Mouse (Mus musculus) kidney, embryonic 14.5 days (tissue): ENCODE measurements around the gene Med12l. TPM values are rescaled to one million over a fixed set of nuclear protein-coding genes. Genes with fewer than 3 reads are reported as not detected.

Source experiments
- ATAC-seq: fragments of 200-750 bp; cut with Nextera tagmentation; 2 replicates; pipeline ENCODE4 v1.8.0; 2017; ENCODE audit warnings: moderate number of reproducible peaks, mild to moderate bottlenecking, moderate TSS enrichment, moderate library complexity; ENCODE audit not compliant: low FRiP score, low TSS enrichment
- H3K27ac ChIP-seq: fragments of 300-500 bp; sonication (generic); 2 replicates; pipeline ENCODE4 v1.5.1; 2014; ENCODE audit warnings: low read depth, mild to moderate bottlenecking, low read length, moderate library complexity, mixed read lengths
- H3K27me3 ChIP-seq: fragments of 300-500 bp; sonication (generic); 2 replicates; pipeline ENCODE4 v1.6.1; 2014; ENCODE audit warnings: mild to moderate bottlenecking, low read length; ENCODE audit not compliant: control insufficient read depth, insufficient read depth
- H3K36me3 ChIP-seq: fragments of 300-500 bp; sonication (generic); 2 replicates; pipeline ENCODE4 v1.6.1; 2014; ENCODE audit warnings: low read length, mixed read lengths; ENCODE audit not compliant: control insufficient read depth, insufficient read depth
- H3K4me1 ChIP-seq: fragments of 300-500 bp; sonication (generic); 2 replicates; pipeline ENCODE4 v1.6.1; 2014; ENCODE audit warnings: low read length, mixed read lengths; ENCODE audit not compliant: control insufficient read depth, insufficient read depth
- H3K4me2 ChIP-seq: fragments of 300-500 bp; sonication (generic); replicated peaks from 2 replicates; pipeline ENCODE4 v1.6.1; 2014; ENCODE audit warnings: low read depth, mild to moderate bottlenecking, low read length
- H3K4me3 ChIP-seq: fragments of 300-500 bp; sonication (generic); 2 replicates; pipeline ENCODE4 v1.5.1; 2014; ENCODE audit warnings: mild to moderate bottlenecking, low read length
- H3K9ac ChIP-seq: fragments of 300-500 bp; sonication (generic); 2 replicates; pipeline ENCODE4 v1.6.1; 2014; ENCODE audit warnings: low read depth, mild to moderate bottlenecking, low read length, moderate library complexity
- H3K9me3 ChIP-seq: fragments of 300-500 bp; sonication (generic); 2 replicates; pipeline ENCODE4 v1.6.1; 2016; ENCODE audit warnings: low read length; ENCODE audit not compliant: control insufficient read depth
- WGBS: fragments of 180-500 bp; shearing (Covaris S2); extraction: QIAGEN DNeasy Blood & Tissue Kit; methylation state at CpG from one replicate; pipeline ENCODE4 v1.1.7; 2014; 5-methylcytosine and 5-hydroxymethylcytosine counted together
- polyA plus RNA-seq: library from polyadenylated mRNA; unstranded; fragments of >200 nt; fragmentation: Nextera tagmentation; extraction: Ambion mirVana; gene quantifications from 2 replicates; pipeline ENCODE4 v1.2.1, GENCODE M21; 2014

Med12l gene
- polyA plus RNA-seq, result 2.2 and 4.1 TPM in 2 replicates

- H3K36me3 ChIP-seq, result no peaks in the 10 kb centered on the region
- ATAC-seq, result peak; percentile 61
- peak within 1 kb of the TSS; percentile 70 for H3K9ac ChIP-seq
- H3K27ac ChIP-seq, result peak within 1 kb of the TSS; percentile 85
- peak within 1 kb of the TSS; percentile 88 for H3K4me2 ChIP-seq
- H3K9me3 ChIP-seq, result no peaks in the 10 kb centered on the region
- H3K27me3 ChIP-seq, result peaks cover 6% of the 10 kb centered on the region; the same call in 1 of the 2 replicates
- no peaks in the 10 kb centered on the region for H3K4me1 ChIP-seq
- H3K4me3 ChIP-seq, result peak within 1 kb of the TSS; percentile 72
- WGBS, result under 1% methylated on average over 66 of the region's 69 CpGs
Measured at GRCm38 (mm10) chr3:59005271-59005995, at the start of gene Med12l. TSS of gene Med12l (plus strand) at chr3:59005825.

GRCm38 (mm10) chr3:58961166-58961565, 44.5 kb upstream of the Med12l start:
- Histone ChIP-seq H3K4me2 (no peak overlapping the region), H3K27me3 (no peaks in the 10 kb centered on the region), H3K9ac (no peak overlapping the region), H3K4me3 (no peak overlapping the region), H3K27ac (no peak overlapping the region), H3K9me3 (no peaks in the 10 kb centered on the region), H3K4me1 (no peaks in the 10 kb centered on the region), H3K36me3 (no peaks in the 10 kb centered on the region)
- 76% methylated on average over 1 of the region's 1 CpGs for WGBS
- no peak for ATAC-seq

DNA sequence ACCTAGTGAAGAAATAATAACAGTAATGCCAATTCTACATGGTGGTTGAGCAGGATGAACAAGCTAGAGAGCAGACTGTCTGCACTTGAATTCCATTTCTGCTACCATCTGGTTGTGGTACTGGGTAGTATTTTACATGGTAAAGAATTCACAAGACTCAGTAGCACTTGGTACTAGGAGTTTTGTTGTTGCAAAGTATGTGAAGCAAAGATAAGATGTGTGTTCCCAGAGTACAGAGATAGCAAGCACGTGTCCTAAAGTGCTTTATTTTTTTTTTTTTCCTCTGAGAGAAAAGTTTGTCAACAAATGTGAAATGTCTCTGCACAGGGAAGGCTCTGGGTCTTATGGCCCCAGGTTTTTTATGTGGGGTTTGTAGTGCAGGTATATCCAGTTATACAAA, 28.2 kb upstream of the Med12l start:
- WGBS, result 66% methylated on average over 1 of the region's 1 CpGs
- no peak for ATAC-seq
- H3K4me1 ChIP-seq, result no peaks in the 10 kb centered on the region
- H3K4me3 ChIP-seq, result no peak overlapping the region
- no peaks in the 10 kb centered on the region for H3K9me3 ChIP-seq
- H3K36me3 ChIP-seq, result no peaks in the 10 kb centered on the region
- H3K4me2 ChIP-seq, result no peak overlapping the region
- no peak overlapping the region for H3K27ac ChIP-seq
- H3K27me3 ChIP-seq, result no peaks in the 10 kb centered on the region
- H3K9ac ChIP-seq, result no peak overlapping the region

- ATAC-seq, result no peak
- Histone ChIP-seq H3K27me3 (no peaks in the 10 kb centered on the region), H3K4me1 (0 out of 2 replicates have a peak, but pooled peaks cover 2% of the 10 kb centered on the region), H3K9me3 (no peaks in the 10 kb centered on the region), H3K36me3 (no peaks in the 10 kb centered on the region), H3K9ac (no peak overlapping the region), H3K4me3 (no peak overlapping the region), H3K4me2 (no peak overlapping the region), H3K27ac (no peak overlapping the region)
- 92% methylated on average over 7 of the region's 7 CpGs for WGBS
Measured at GRCm38 (mm10) chr3:58977906-58978622, 27.6 kb upstream of the Med12l start.

- Histone ChIP-seq H3K9ac (no peak overlapping the region), H3K4me1 (0 out of 2 replicates have a peak, but pooled peaks cover 2% of the 10 kb centered on the region), H3K9me3 (no peaks in the 10 kb centered on the region), H3K4me2 (no peak overlapping the region), H3K27me3 (no peaks in the 10 kb centered on the region), H3K4me3 (no peak overlapping the region), H3K27ac (no peak overlapping the region), H3K36me3 (no peaks in the 10 kb centered on the region)
- no peak for ATAC-seq
- WGBS, result 76% methylated on average over 4 of the region's 4 CpGs
Measured at GRCm38 (mm10) chr3:58980579-58980978, 25.0 kb upstream of the Med12l start.

GRCm38 (mm10) chr3:58982896-58983837, 22.5 kb upstream of the Med12l start:
- WGBS, result 43% methylated on average over 15 of the region's 15 CpGs

DNA sequence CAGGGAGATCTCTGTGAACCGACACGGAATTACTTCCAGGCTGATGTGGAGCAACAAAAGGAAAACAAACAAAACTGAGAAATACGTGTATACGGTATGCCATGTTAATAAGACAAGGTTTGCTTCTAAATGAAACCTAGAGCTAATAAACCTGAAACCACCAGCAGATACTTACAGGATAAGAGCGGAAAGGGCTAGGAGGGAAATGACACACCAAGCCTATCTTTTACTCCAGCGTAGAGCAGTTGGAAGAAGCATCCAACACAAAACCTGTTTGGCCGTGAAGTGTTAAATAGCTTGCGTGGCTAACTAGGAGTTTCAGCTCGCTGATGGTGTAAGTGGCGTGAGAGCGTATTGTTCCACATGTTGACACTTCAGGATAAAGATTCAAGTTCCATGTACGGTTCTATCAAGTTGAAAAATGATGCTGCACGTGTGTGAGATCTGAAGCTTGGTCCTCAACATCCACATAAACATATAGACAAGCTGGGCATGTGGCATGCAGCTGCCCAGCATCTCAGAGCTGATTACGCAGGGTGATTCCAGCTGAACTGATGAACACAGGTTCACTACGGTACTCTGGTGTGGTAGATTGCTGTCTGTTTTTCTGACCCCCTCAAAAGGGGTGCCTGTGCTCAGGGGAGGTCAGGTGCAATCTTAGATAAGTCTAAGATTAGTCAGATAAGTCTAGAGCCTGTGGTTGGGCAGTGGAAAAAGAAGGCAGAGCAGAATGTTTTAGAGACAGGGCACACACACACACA, 21.6 kb upstream of the Med12l start:
- no peak overlapping the region for H3K9ac ChIP-seq
- 0 out of 2 replicates have a peak, but pooled peaks cover 2% of the 10 kb centered on the region for H3K4me1 ChIP-seq
- no peaks in the 10 kb centered on the region for H3K36me3 ChIP-seq
- H3K9me3 ChIP-seq, result no peaks in the 10 kb centered on the region
- H3K27me3 ChIP-seq, result 0 out of 2 replicates have a peak, but pooled peaks cover 4% of the 10 kb centered on the region
- WGBS, result 81% methylated on average over 15 of the region's 15 CpGs
- no peak overlapping the region for H3K4me3 ChIP-seq
- H3K27ac ChIP-seq, result no peak overlapping the region
- H3K4me2 ChIP-seq, result no peak overlapping the region
- no peak for ATAC-seq

More at GRCm38 (mm10) chr3:58982896-58983837, 22.5 kb upstream of the Med12l start:
- no peaks in the 10 kb centered on the region for H3K9me3 ChIP-seq
- H3K36me3 ChIP-seq, result no peaks in the 10 kb centered on the region
- 0 out of 2 replicates have a peak, but pooled peaks cover 4% of the 10 kb centered on the region for H3K27me3 ChIP-seq
- no peak overlapping the region for H3K4me2 ChIP-seq
- H3K9ac ChIP-seq, result no peak overlapping the region
- peak; percentile 72; the same call in 1 of the 2 replicates for ATAC-seq
- H3K4me1 ChIP-seq, result 0 out of 2 replicates have a peak, but pooled peaks cover 2% of the 10 kb centered on the region
- no peak overlapping the region for H3K27ac ChIP-seq
- H3K4me3 ChIP-seq, result no peak overlapping the region

DNA sequence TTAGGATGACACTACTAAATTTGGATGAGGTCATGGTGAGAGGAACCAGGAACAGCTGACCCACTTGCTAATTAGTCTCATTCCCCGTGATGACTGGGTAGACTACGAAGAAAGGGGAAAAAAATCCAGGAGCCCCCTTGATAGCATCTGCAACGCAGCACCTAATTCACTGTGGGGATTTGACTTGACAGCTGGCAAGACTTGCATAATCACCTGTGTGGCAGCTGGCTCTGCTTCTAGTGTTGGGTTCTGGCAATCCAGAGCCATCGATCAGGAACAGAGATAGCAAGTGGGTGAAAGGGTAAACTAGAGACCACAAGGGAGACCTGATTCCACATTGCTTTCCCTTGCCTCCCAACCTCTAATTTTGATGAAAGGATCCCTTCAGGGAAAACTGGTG, 19.8 kb upstream of the Med12l start:
- no peak overlapping the region for H3K9ac ChIP-seq
- no peaks in the 10 kb centered on the region for H3K36me3 ChIP-seq
- ATAC-seq, result no peak
- H3K4me3 ChIP-seq, result no peak overlapping the region
- no peaks in the 10 kb centered on the region for H3K9me3 ChIP-seq
- H3K27ac ChIP-seq, result no peak overlapping the region
- H3K27me3 ChIP-seq, result 0 out of 2 replicates have a peak, but pooled peaks cover 4% of the 10 kb centered on the region
- H3K4me1 ChIP-seq, result 0 out of 2 replicates have a peak, but pooled peaks cover 2% of the 10 kb centered on the region
- no peak overlapping the region for H3K4me2 ChIP-seq
- 65% methylated on average over 4 of the region's 4 CpGs for WGBS
